Mouse (Mus musculus) lung, embryonic 14.5 days (tissue): ENCODE results near the gene Fem1a. TPM values are rescaled to one million over a fixed set of nuclear protein-coding genes. Genes with fewer than 3 reads are reported as not detected.

ENCODE experiments used
- ATAC-seq: fragments of 200-750 bp; cut with Nextera tagmentation; 2 replicates; pipeline ENCODE4 v1.8.0; 2017; ENCODE audit warnings: mild to moderate bottlenecking, moderate TSS enrichment, moderate library complexity; ENCODE audit not compliant: insufficient read depth
- DNase-seq: peaks from one replicate; pipeline ENCODE4 v3.0.0-alpha.2; 2015
- H3K27ac ChIP-seq: fragments of 300-500 bp; sonication (generic); 2 replicates; pipeline ENCODE4 v1.5.1; 2014; ENCODE audit warnings: low read depth, mild to moderate bottlenecking, moderate library complexity
- H3K27me3 ChIP-seq: fragments of 300-500 bp; sonication (generic); 2 replicates; pipeline ENCODE4 v1.6.1; 2014; ENCODE audit warnings: low read length, control low read depth; ENCODE audit not compliant: insufficient read depth
- H3K36me3 ChIP-seq: fragments of 300-500 bp; sonication (generic); 2 replicates; pipeline ENCODE4 v1.6.1; 2014; ENCODE audit warnings: control low read depth; ENCODE audit not compliant: insufficient read depth
- H3K4me1 ChIP-seq: fragments of 300-500 bp; sonication (generic); 2 replicates; pipeline ENCODE4 v1.6.1; 2014; ENCODE audit warnings: antibody characterized with exemption, control low read depth; ENCODE audit not compliant: insufficient read depth
- H3K4me2 ChIP-seq: fragments of 300-500 bp; sonication (generic); 2 replicates; pipeline ENCODE4 v1.6.1; 2014; ENCODE audit warnings: mild to moderate bottlenecking
- H3K4me3 ChIP-seq: fragments of 300-500 bp; sonication (generic); 2 replicates; pipeline ENCODE4 v1.5.1; 2014; ENCODE audit warnings: low read depth, low read length
- H3K9ac ChIP-seq: fragments of 300-500 bp; sonication (generic); 2 replicates; pipeline ENCODE4 v1.6.1; 2014
- H3K9me3 ChIP-seq: fragments of 300-500 bp; sonication (generic); 2 replicates; pipeline ENCODE4 v1.6.1; 2016; ENCODE audit warnings: low read depth, low read length, control low read depth
- CTCF ChIP-seq: IDR thresholded peaks from 2 replicates; pipeline ENCODE4 v1.5.1; 2016; ENCODE audit warnings: antibody characterized with exemption, low read depth
- WGBS: fragments of 180-500 bp; shearing (Covaris S2); extraction: QIAGEN DNeasy Blood & Tissue Kit; methylation state at CpG from one replicate; pipeline ENCODE4 v1.1.7; 2014; 5-methylcytosine and 5-hydroxymethylcytosine counted together
- polyA plus RNA-seq: library from polyadenylated mRNA; unstranded; fragments of >200 nt; fragmentation: Nextera tagmentation; extraction: Ambion mirVana; gene quantifications from 2 replicates; pipeline ENCODE4 v1.2.1, GENCODE M21; 2014

The Fem1a gene
- polyA plus RNA-seq, 1 experiment from 2014 or later = 15.4 TPM

- H3K4me1 ChIP-seq = peaks cover 8% of the 10 kb centered on the region
Observed at GRCm38 (mm10) chr17:56277567-56277893, 20.9 kb downstream of the Fem1a start.

GRCm38 (mm10) chr17:56278340-56278739, 21.7 kb downstream of the Fem1a start:
- no peaks in the 10 kb centered on the region for H3K27me3 ChIP-seq
- no peak overlapping the region for H3K27ac ChIP-seq
- H3K4me3 ChIP-seq = no peak overlapping the region
- H3K9ac ChIP-seq = no peak overlapping the region
- peaks cover 8% of the 10 kb centered on the region for H3K4me1 ChIP-seq
- no peak overlapping the region for H3K4me2 ChIP-seq
- ATAC-seq = no peak
- no peak for DNase-seq
- 91% methylated on average over 5 of the region's 5 CpGs for WGBS
- H3K9me3 ChIP-seq = no peaks in the 10 kb centered on the region
- peaks cover 53% of the 10 kb centered on the region for H3K36me3 ChIP-seq
- TF ChIP-seq CTCF = no peak

More at GRCm38 (mm10) chr17:56277567-56277893, 20.9 kb downstream of the Fem1a start:
- H3K27ac ChIP-seq = peak overlapping the region; percentile 93
- H3K9ac ChIP-seq = peak overlapping the region; percentile 27; the same call in 1 of the 2 replicates
- H3K27me3 ChIP-seq = no peaks in the 10 kb centered on the region
- TF ChIP-seq CTCF = no peak
- peak overlapping the region; percentile 65 for H3K4me2 ChIP-seq
- H3K36me3 ChIP-seq = peaks cover 48% of the 10 kb centered on the region
- H3K9me3 ChIP-seq = no peaks in the 10 kb centered on the region
- peak overlapping the region; percentile 49; the same call in 1 of the 2 replicates for H3K4me3 ChIP-seq
- WGBS = 13% methylated on average over 2 of the region's 2 CpGs
- DNase-seq (no peak), ATAC-seq (no peak)

- TF ChIP-seq CTCF = no peak
- Histone ChIP-seq H3K36me3 (peaks cover 54% of the 10 kb centered on the region), H3K4me1 (peaks cover 8% of the 10 kb centered on the region), H3K4me3 (no peak overlapping the region), H3K9me3 (no peaks in the 10 kb centered on the region), H3K4me2 (no peak overlapping the region), H3K27me3 (no peaks in the 10 kb centered on the region), H3K9ac (no peak overlapping the region), H3K27ac (no peak overlapping the region)
- DNase-seq (no peak), ATAC-seq (no peak)
- WGBS = 91% methylated on average over 12 of the region's 12 CpGs
Observed at GRCm38 (mm10) chr17:56279481-56280155, 23.0 kb downstream of the Fem1a start.

- DNase-seq = no peak
- Histone ChIP-seq H3K27ac (no peak overlapping the region), H3K4me3 (no peak overlapping the region)
Observed at GRCm38 (mm10) chr17:56281193-56281592, 24.6 kb downstream of the Fem1a start.

GRCm38 (mm10) chr17:56282802-56283201, 26.2 kb downstream of the Fem1a start:
- Histone ChIP-seq H3K27me3 (no peaks in the 10 kb centered on the region), H3K4me1 (peaks cover 7% of the 10 kb centered on the region), H3K9ac (no peak overlapping the region; the same call in 1 of the 2 replicates), H3K27ac (no peak overlapping the region), H3K4me2 (no peak overlapping the region), H3K9me3 (no peaks in the 10 kb centered on the region), H3K36me3 (peaks cover 77% of the 10 kb centered on the region), H3K4me3 (no peak overlapping the region)
- no peak for TF ChIP-seq CTCF
- no peak for ATAC-seq
- no peak for DNase-seq
- 84% methylated on average over 4 of the region's 4 CpGs for WGBS

More at GRCm38 (mm10) chr17:56281193-56281592, 24.6 kb downstream of the Fem1a start:
- Histone ChIP-seq H3K9me3 (no peaks in the 10 kb centered on the region), H3K9ac (no peak overlapping the region), H3K4me2 (no peak overlapping the region), H3K36me3 (peaks cover 69% of the 10 kb centered on the region), H3K4me1 (peaks cover 8% of the 10 kb centered on the region), H3K27me3 (no peaks in the 10 kb centered on the region)
- ATAC-seq = no peak
- 87% methylated on average over 12 of the region's 12 CpGs for WGBS
- no peak for TF ChIP-seq CTCF

GRCm38 (mm10) chr17:56283316-56283715, 26.7 kb downstream of the Fem1a start:
- 92% methylated on average over 8 of the region's 8 CpGs for WGBS
- H3K4me1 ChIP-seq = peaks cover 9% of the 10 kb centered on the region; the same call in 1 of the 2 replicates
- no peak for ATAC-seq

GRCm38 (mm10) chr17:56285995-56286394, 29.4 kb downstream of the Fem1a start:
- ATAC-seq = no peak
- Histone ChIP-seq H3K9ac (no peak overlapping the region), H3K36me3 (peaks cover 52% of the 10 kb centered on the region), H3K4me2 (no peak overlapping the region), H3K9me3 (no peaks in the 10 kb centered on the region), H3K27me3 (no peaks in the 10 kb centered on the region), H3K4me3 (no peak overlapping the region), H3K27ac (no peak overlapping the region), H3K4me1 (peaks cover 9% of the 10 kb centered on the region)
- no peak for DNase-seq
- TF ChIP-seq CTCF = no peak
- 90% methylated on average over 11 of the region's 11 CpGs for WGBS

More at GRCm38 (mm10) chr17:56283316-56283715, 26.7 kb downstream of the Fem1a start:
- Histone ChIP-seq H3K9me3 (no peaks in the 10 kb centered on the region), H3K9ac (no peak overlapping the region), H3K27ac (no peak overlapping the region), H3K4me2 (no peak overlapping the region), H3K4me3 (no peak overlapping the region), H3K36me3 (peaks cover 76% of the 10 kb centered on the region), H3K27me3 (no peaks in the 10 kb centered on the region)
- no peak for TF ChIP-seq CTCF
- no peak for DNase-seq
